Mouse (Mus musculus) liver, postnatal 0 days (tissue): ENCODE measurements around the gene Cbln1.

ENCODE experiments used
- CTCF ChIP-seq: sonication (generic); IDR thresholded peaks from 2 replicates; pipeline ENCODE4 v1.5.1; 2016; ENCODE audit warnings: antibody characterized with exemption, low read depth
- EP300 ChIP-seq: IDR thresholded peaks from 2 replicates; pipeline ENCODE4 v1.6.1; 2016; ENCODE audit warnings: antibody characterized with exemption, low read depth, mild to moderate bottlenecking

DNA sequence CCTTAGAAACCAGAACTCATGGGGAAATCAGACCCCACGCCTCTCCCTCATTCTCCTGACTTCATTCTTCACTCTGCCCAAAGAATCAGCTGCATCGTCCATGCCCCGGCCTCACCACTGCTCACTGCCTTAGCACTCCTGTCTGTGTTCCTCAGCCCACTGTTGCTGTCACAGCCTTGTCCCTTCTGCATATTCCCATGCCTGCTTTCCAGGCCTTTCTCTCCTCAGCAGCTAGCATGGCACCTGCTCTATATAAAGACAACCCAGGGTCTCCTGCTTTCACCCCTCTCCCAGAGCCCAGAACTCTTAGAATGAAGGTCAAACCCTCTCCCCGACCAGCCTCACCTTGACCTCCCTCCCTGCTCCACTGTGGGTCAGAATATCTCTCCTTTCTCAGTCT lies 15.5 kb downstream of the Cbln1 start:
- TF ChIP-seq CTCF, result no peak
- TF ChIP-seq EP300, result no peak
